Mouse (Mus musculus) hindbrain, embryonic 13.5 days (tissue): Measurements from ENCODE around the gene Jarid2. TPM values are rescaled to one million over a fixed set of nuclear protein-coding genes. Genes with fewer than 3 reads are reported as not detected.
"Not testable (repeated sequence)": the region's sequence is repeated elsewhere in the genome, so short reads cannot be mapped to it uniquely, and the experiment has no call there.

ENCODE experiments used
- ATAC-seq: fragments of 200-750 bp; cut with Nextera tagmentation; 2 replicates; pipeline ENCODE4 v1.8.0; 2017; ENCODE audit warnings: moderate TSS enrichment; ENCODE audit not compliant: low FRiP score
- H3K27ac ChIP-seq: fragments of 300-500 bp; sonication (generic); 2 replicates; pipeline ENCODE4 v1.5.1; 2015; ENCODE audit warnings: inconsistent platforms, mild to moderate bottlenecking, moderate library complexity
- H3K27me3 ChIP-seq: fragments of 300-500 bp; sonication (generic); 2 replicates; pipeline ENCODE4 v1.6.1; 2015; ENCODE audit warnings: mild to moderate bottlenecking, inconsistent platforms
- H3K36me3 ChIP-seq: fragments of 300-500 bp; sonication (generic); 2 replicates; pipeline ENCODE4 v1.6.1; 2015; ENCODE audit warnings: mild to moderate bottlenecking, inconsistent platforms
- H3K4me1 ChIP-seq: fragments of 300-500 bp; sonication (generic); replicated peaks from 2 replicates; pipeline ENCODE4 v1.6.1; 2015; ENCODE audit warnings: inconsistent platforms
- H3K4me2 ChIP-seq: fragments of 300-500 bp; sonication (generic); 2 replicates; pipeline ENCODE4 v1.6.1; 2015; ENCODE audit warnings: inconsistent platforms, mild to moderate bottlenecking, moderate library complexity
- H3K4me3 ChIP-seq: fragments of 300-500 bp; sonication (generic); 2 replicates; pipeline ENCODE4 v1.5.1; 2015; ENCODE audit warnings: mild to moderate bottlenecking, inconsistent platforms
- H3K9ac ChIP-seq: fragments of 300-500 bp; sonication (generic); 2 replicates; pipeline ENCODE4 v1.6.1; 2015; ENCODE audit warnings: mild to moderate bottlenecking, inconsistent platforms
- H3K9me3 ChIP-seq: fragments of 300-500 bp; sonication (generic); 2 replicates; pipeline ENCODE4 v1.6.1; 2016; ENCODE audit warnings: inconsistent platforms
- WGBS: fragments of 180-500 bp; shearing (Covaris S2); methylation state at CpG from one replicate; pipeline ENCODE4 v1.1.7; 2015; 5-methylcytosine and 5-hydroxymethylcytosine counted together
- polyA plus RNA-seq: library from polyadenylated mRNA; unstranded; fragments of >200 nt; fragmentation: Nextera tagmentation; extraction: Ambion mirVana; gene quantifications from 2 replicates; pipeline ENCODE4 v1.2.1, GENCODE M21; 2015

The Jarid2 gene
- polyA plus RNA-seq, 1 experiment from 2014 or later: 60.9 TPM

DNA sequence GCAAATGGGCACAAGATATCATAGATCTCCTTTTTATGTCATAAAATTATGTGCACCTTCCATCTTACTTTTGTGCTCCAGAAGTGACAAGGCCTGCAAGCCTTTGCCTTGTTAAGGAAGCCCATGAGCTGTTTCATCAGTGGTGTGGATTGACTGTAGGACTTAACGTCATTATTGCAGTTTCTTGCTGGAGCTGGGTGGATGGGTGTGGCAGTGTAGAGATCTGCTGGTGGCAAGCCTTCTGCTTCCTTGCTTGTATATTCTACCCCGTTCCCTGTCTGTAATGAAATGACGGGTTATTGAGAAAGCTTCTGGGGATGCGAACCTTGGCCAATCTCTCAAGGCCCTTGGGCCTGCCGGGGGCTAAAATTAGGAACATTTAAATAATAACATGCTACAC, 99.6 kb downstream of the Jarid2 start:
- 66% methylated on average over 5 of the region's 5 CpGs for WGBS
- H3K4me3 ChIP-seq: no peak overlapping the region
- no peak overlapping the region for H3K4me2 ChIP-seq
- peak overlapping the region; percentile 10; the same call in 1 of the 2 replicates for H3K27ac ChIP-seq
- no peaks in the 10 kb centered on the region for H3K36me3 ChIP-seq
- no peak for ATAC-seq
- peaks cover 7% of the 10 kb centered on the region; the same call in 1 of the 2 replicates for H3K4me1 ChIP-seq
- H3K9me3 ChIP-seq: no peaks in the 10 kb centered on the region
- H3K27me3 ChIP-seq: no peaks in the 10 kb centered on the region
- no peak overlapping the region for H3K9ac ChIP-seq

GRCm38 (mm10) chr13:44832104-44832503, 102.8 kb downstream of the Jarid2 start:
- WGBS: 91% methylated on average over 2 of the region's 2 CpGs

GRCm38 (mm10) chr13:44832866-44833265, 103.6 kb downstream of the Jarid2 start:
- ATAC-seq: no peak
- Histone ChIP-seq H3K4me1 (peaks cover 12% of the 10 kb centered on the region; the same call in 1 of the 2 replicates), H3K9me3 (no peaks in the 10 kb centered on the region), H3K4me2 (no peak overlapping the region), H3K27ac (no peak overlapping the region), H3K27me3 (no peaks in the 10 kb centered on the region), H3K36me3 (no peaks in the 10 kb centered on the region), H3K4me3 (no peak overlapping the region), H3K9ac (no peak overlapping the region)
- 91% methylated on average over 4 of the region's 4 CpGs for whole genome bisulfite sequencing

More at GRCm38 (mm10) chr13:44832104-44832503, 102.8 kb downstream of the Jarid2 start:
- Histone ChIP-seq H3K4me3 (no peak overlapping the region), H3K36me3 (no peaks in the 10 kb centered on the region), H3K9me3 (no peaks in the 10 kb centered on the region), H3K27ac (no peak overlapping the region), H3K9ac (no peak overlapping the region), H3K4me1 (peaks cover 7% of the 10 kb centered on the region; the same call in 1 of the 2 replicates), H3K27me3 (no peaks in the 10 kb centered on the region), H3K4me2 (no peak overlapping the region)
- ATAC-seq: no peak

- H3K27me3 ChIP-seq: no peaks in the 10 kb centered on the region
- H3K9me3 ChIP-seq: no peaks in the 10 kb centered on the region
- WGBS: 72% methylated on average over 3 of the region's 3 CpGs
- no peak overlapping the region for H3K9ac ChIP-seq
- no peak overlapping the region for H3K4me2 ChIP-seq
- ATAC-seq: no peak
- no peak overlapping the region for H3K27ac ChIP-seq
- H3K36me3 ChIP-seq: no peaks in the 10 kb centered on the region
- H3K4me3 ChIP-seq: no peak overlapping the region
- peaks cover 12% of the 10 kb centered on the region; the same call in 1 of the 2 replicates for H3K4me1 ChIP-seq
Measured at GRCm38 (mm10) chr13:44833353-44833752, 104.1 kb downstream of the Jarid2 start.

GRCm38 (mm10) chr13:44837445-44837844, 108.2 kb downstream of the Jarid2 start:
- WGBS: 88% methylated on average over 6 of the region's 6 CpGs
- Histone ChIP-seq H3K9ac (no peak overlapping the region), H3K27ac (no peak overlapping the region; the same call in 1 of the 2 replicates), H3K4me2 (no peak overlapping the region), H3K4me3 (no peak overlapping the region), H3K36me3 (no peaks in the 10 kb centered on the region), H3K27me3 (no peaks in the 10 kb centered on the region), H3K9me3 (no peaks in the 10 kb centered on the region), H3K4me1 (peaks cover 34% of the 10 kb centered on the region)
- no peak for ATAC-seq

- H3K4me2 ChIP-seq: peak overlapping the region; percentile 75
- H3K4me1 ChIP-seq: peaks cover 47% of the 10 kb centered on the region
- H3K27ac ChIP-seq: peak overlapping the region; percentile 96
- no peaks in the 10 kb centered on the region for H3K9me3 ChIP-seq
- no peaks in the 10 kb centered on the region for H3K36me3 ChIP-seq
- 2% methylated on average over 20 of the region's 20 CpGs for WGBS
- H3K27me3 ChIP-seq: no peaks in the 10 kb centered on the region
- H3K9ac ChIP-seq: peak overlapping the region; percentile 71
- H3K4me3 ChIP-seq: peak overlapping the region; percentile 49
- peak; percentile 92 for ATAC-seq
Measured at GRCm38 (mm10) chr13:44839866-44840835, 110.9 kb downstream of the Jarid2 start.

DNA sequence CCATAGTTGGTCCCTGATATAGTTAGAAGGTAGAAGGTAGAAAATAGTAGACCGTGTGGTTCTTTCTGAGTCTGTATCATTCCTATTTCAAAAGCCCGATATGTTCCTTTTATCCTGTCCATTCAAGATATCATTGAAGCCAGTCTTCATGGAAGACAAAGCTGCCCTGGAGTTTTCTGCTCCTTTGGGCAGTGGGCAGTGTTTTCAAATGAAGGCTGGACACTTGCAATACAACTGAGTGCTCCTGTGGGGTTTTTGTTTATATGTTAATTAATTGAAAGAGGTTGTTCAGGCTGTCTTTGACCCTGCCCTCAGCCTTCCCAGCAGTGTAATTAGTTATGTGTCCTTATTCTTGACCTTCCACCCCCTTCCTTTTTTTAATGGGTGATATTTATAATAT, 122.2 kb downstream of the Jarid2 start:
- Histone ChIP-seq H3K4me1 (peaks cover 19% of the 10 kb centered on the region), H3K36me3 (peaks cover 35% of the 10 kb centered on the region), H3K4me3 (no peak overlapping the region), H3K9ac (no peak overlapping the region), H3K9me3 (no peaks in the 10 kb centered on the region), H3K27ac (no peak overlapping the region), H3K4me2 (no peak overlapping the region), H3K27me3 (no peaks in the 10 kb centered on the region)
- WGBS: 38% methylated on average over 2 of the region's 2 CpGs
- no peak for ATAC-seq

DNA sequence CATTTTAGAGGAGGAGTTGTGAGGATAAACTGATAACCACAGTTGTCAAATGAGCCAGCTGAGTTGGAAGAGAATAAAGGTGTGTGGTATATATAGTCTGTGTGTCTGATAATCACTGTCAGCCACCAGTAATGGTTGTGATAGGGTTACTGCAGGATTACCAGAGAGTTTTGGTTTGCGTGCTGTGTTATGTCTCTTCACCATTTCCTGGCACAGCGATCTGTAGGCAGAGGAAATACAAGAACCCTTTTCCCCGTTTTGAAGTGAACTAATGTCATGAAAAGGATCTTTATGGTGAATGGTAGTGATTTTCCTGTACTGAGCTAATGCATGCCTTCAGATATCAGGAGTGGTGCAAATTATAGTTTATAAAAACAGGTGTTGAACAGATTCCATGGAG, 122.8 kb downstream of the Jarid2 start:
- ATAC-seq: no peak
- no peaks in the 10 kb centered on the region for H3K9me3 ChIP-seq
- WGBS: 87% methylated on average over 3 of the region's 3 CpGs
- peaks cover 35% of the 10 kb centered on the region for H3K36me3 ChIP-seq
- no peak overlapping the region for H3K4me2 ChIP-seq
- no peak overlapping the region for H3K4me3 ChIP-seq
- no peaks in the 10 kb centered on the region for H3K27me3 ChIP-seq
- H3K4me1 ChIP-seq: peaks cover 23% of the 10 kb centered on the region
- H3K9ac ChIP-seq: no peak overlapping the region
- H3K27ac ChIP-seq: no peak overlapping the region

GRCm38 (mm10) chr13:44865566-44865965, 136.3 kb downstream of the Jarid2 start:
- Histone ChIP-seq H3K9ac (no peak overlapping the region), H3K4me2 (no peak overlapping the region), H3K4me3 (no peak overlapping the region), H3K27ac (no peak overlapping the region), H3K4me1 (peaks cover 31% of the 10 kb centered on the region), H3K27me3 (no peaks in the 10 kb centered on the region), H3K36me3 (0 out of 2 replicates have a peak, but pooled peaks cover 4% of the 10 kb centered on the region), H3K9me3 (peaks cover 6% of the 10 kb centered on the region; the same call in 1 of the 2 replicates)
- no peak for ATAC-seq
- 93% methylated on average over 2 of the region's 2 CpGs for WGBS

- no peak overlapping the region for H3K9ac ChIP-seq
- WGBS: 49% methylated on average over 4 of the region's 4 CpGs
- peak; percentile 55; the same call in 1 of the 2 replicates for ATAC-seq
Measured at GRCm38 (mm10) chr13:44868037-44868650, 138.9 kb downstream of the Jarid2 start.

DNA sequence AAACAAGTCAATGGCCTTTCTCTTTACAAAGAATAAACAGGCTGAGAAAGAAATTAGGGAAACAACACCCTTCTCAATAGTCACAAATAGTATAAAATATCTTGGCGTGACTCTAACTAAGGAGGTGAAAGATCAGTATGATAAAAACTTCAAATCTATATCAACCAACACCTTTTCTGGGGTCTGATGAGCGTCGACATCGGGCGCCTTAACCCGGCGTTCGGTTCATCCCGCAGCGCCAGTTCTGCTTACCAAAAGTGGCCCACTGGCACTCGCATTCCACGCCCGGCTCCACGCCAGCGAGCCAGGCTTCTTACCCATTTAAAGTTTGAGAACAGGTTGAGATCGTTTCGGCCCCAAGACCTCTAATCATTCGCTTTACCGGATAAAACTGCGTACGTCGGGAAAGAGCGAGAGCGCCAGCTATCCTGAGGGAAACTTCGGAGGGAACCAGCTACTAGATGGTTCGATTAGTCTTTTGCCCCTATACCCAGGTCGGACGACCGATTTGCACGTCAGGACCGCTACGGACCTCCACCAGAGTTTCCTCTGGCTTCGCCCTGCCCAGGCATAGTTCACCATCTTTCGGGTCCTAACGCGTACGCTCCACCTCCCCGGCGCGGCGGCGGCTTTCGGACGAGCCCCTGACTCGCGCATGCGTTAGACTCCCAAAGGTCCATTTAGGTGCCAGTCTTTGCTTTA, 140.3 kb downstream of the Jarid2 start:
- not testable (repeated sequence) for H3K27me3 ChIP-seq, H3K36me3 ChIP-seq, H3K27ac ChIP-seq, H3K4me3 ChIP-seq, H3K9ac ChIP-seq, H3K4me2 ChIP-seq, H3K9me3 ChIP-seq
- 78% methylated on average over 47 of the region's 47 CpGs for WGBS
- H3K4me1 ChIP-seq: peaks cover 35% of the 10 kb centered on the region
- ATAC-seq: peak; percentile 99

More at GRCm38 (mm10) chr13:44868037-44868650, 138.9 kb downstream of the Jarid2 start:
- H3K4me2 ChIP-seq: no peak overlapping the region
- 0 out of 2 replicates have a peak, but pooled peaks cover 4% of the 10 kb centered on the region for H3K36me3 ChIP-seq
- peaks cover 35% of the 10 kb centered on the region for H3K4me1 ChIP-seq
- peak overlapping the region; percentile 66 for H3K27ac ChIP-seq
- H3K9me3 ChIP-seq: peaks cover 6% of the 10 kb centered on the region; the same call in 1 of the 2 replicates
- H3K27me3 ChIP-seq: no peaks in the 10 kb centered on the region
- H3K4me3 ChIP-seq: no peak overlapping the region

DNA sequence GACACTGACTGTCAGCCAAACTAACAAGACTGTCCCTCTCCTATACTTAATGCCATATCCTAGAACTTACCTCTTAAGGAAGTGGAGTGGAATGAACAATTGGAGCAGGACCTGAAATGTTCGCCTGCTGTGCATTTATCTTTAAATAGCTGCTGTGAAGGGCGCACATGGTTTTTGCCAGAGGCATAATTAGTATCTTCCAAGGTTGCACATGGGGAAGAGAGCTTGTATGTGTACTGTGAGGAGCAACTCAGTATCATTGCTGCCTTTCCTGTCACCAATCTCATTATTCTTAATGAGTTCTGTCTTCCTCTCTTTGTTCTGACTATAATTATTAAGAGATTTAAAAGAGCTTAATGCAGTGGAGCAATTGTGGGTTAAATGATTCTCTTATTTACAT, 147.5 kb downstream of the Jarid2 start:
- ATAC-seq: peak; percentile 46; the same call in 1 of the 2 replicates
- Histone ChIP-seq H3K9ac (no peak overlapping the region), H3K4me3 (no peak overlapping the region), H3K4me1 (peaks cover 32% of the 10 kb centered on the region), H3K9me3 (no peaks in the 10 kb centered on the region), H3K36me3 (peaks cover 16% of the 10 kb centered on the region), H3K27ac (peak overlapping the region; percentile 50), H3K4me2 (no peak overlapping the region), H3K27me3 (no peaks in the 10 kb centered on the region)
- WGBS: 65% methylated on average over 2 of the region's 2 CpGs
